Mouse (Mus musculus) CH12.LX (cell line): Measurements from ENCODE around the gene Cyp39a1. TPM values are rescaled to one million over a fixed set of nuclear protein-coding genes. Genes with fewer than 3 reads are reported as not detected.

Source experiments
- DNase-seq: peaks from one replicate; pipeline ENCODE4 v3.0.0-alpha.2; 2013; ENCODE audit errors: extremely low read depth
- H3K27ac ChIP-seq: 2 replicates; pipeline ENCODE4 v1.5.1; 2012; ENCODE audit warnings: low read depth, mild to moderate bottlenecking, control low read depth, moderate library complexity; ENCODE audit not compliant: insufficient read depth
- H3K27me3 ChIP-seq: replicated peaks from 2 replicates; pipeline ENCODE3; 2012; ENCODE audit warnings: inconsistent platforms
- H3K36me3 ChIP-seq, 2 experiments: replicated peaks in 1 of 2; 2 replicates each; pipeline versions ENCODE3 to v1.6.1; 2012; ENCODE audit warnings: inconsistent platforms in 1 of 2, low read length in 1 of 2, mild to moderate bottlenecking in 1 of 2, mixed read lengths in 1 of 2, moderate library complexity in 1 of 2; ENCODE audit not compliant: control insufficient read depth in 1 of 2, insufficient read depth in 1 of 2
- H3K4me1 ChIP-seq, 2 experiments: 2 replicates each; pipeline ENCODE4 v1.6.1; 2012; ENCODE audit warnings: inconsistent platforms in 1 of 2, moderate library complexity in 1 of 2; ENCODE audit not compliant: insufficient read depth in 2 of 2, control insufficient read depth in 1 of 2
- H3K4me2 ChIP-seq: 2 replicates; pipeline ENCODE4 v1.6.1; 2012; ENCODE audit warnings: low read depth, mild to moderate bottlenecking, control low read depth; ENCODE audit not compliant: poor library complexity, insufficient read depth, severe bottlenecking
- H3K4me3 ChIP-seq, 3 experiments: fragments of 150-350 bp in 1 of 3; sonication (generic) in 1 of 3; replicated peaks in 1 of 3; 2 replicates each; pipeline versions ENCODE3 to v1.5.1; 2011 to 2012; ENCODE audit warnings: low read depth in 2 of 3, low read length in 2 of 3, mild to moderate bottlenecking in 2 of 3, moderate library complexity in 2 of 3, control low read depth in 1 of 3, improper control_type of control experiment in 1 of 3, inconsistent platforms in 1 of 3, mixed read lengths in 1 of 3; ENCODE audit not compliant: poor library complexity in 1 of 3
- H3K79me2 ChIP-seq: replicated peaks from 2 replicates; pipeline ENCODE4 v1.6.1; 2012; ENCODE audit warnings: mild to moderate bottlenecking, moderate library complexity; ENCODE audit not compliant: control insufficient read depth, poor library complexity, insufficient read depth, severe bottlenecking; ENCODE audit errors: extremely low read depth
- H3K9ac ChIP-seq: 2 replicates; pipeline ENCODE4 v1.6.1; 2012; ENCODE audit warnings: low read depth, mild to moderate bottlenecking, control low read depth, moderate library complexity; ENCODE audit not compliant: insufficient read depth
- H3K9me3 ChIP-seq: replicated peaks from 2 replicates; pipeline ENCODE3; 2012; ENCODE audit warnings: low read length, inconsistent platforms, mixed read lengths
- CHD1 ChIP-seq: IDR thresholded peaks from 2 replicates; pipeline ENCODE4 v1.6.1; 2012; ENCODE audit warnings: low read depth, low read length, improper control_type of control experiment, inconsistent platforms
- CTCF ChIP-seq, 2 experiments: IDR thresholded peaks in 1 of 2; conservative IDR thresholded peaks in 1 of 2; 2 replicates each; pipeline ENCODE4 v1.5.1; 2011 to 2012; ENCODE audit warnings: low read depth in 2 of 2, low read length in 2 of 2, improper control_type of control experiment in 1 of 2, inconsistent platforms in 1 of 2, mild to moderate bottlenecking in 1 of 2, moderate library complexity in 1 of 2
- E2F4 ChIP-seq: IDR thresholded peaks from 2 replicates; pipeline ENCODE4 v1.6.1; 2011; ENCODE audit warnings: low read depth, low read length, improper control_type of control experiment; ENCODE audit not compliant: insufficient replicate concordance
- GABPA ChIP-seq: IDR thresholded peaks from 2 replicates; pipeline ENCODE4 v1.6.1; 2012; ENCODE audit warnings: low read depth, low read length, improper control_type of control experiment, inconsistent platforms; ENCODE audit not compliant: insufficient replicate concordance
- MAX ChIP-seq: IDR thresholded peaks from 2 replicates; pipeline ENCODE4 v1.6.1; 2011; ENCODE audit warnings: low read length, improper control_type of control experiment
- NELFE ChIP-seq: IDR thresholded peaks from 2 replicates; pipeline ENCODE4 v1.6.1; 2011; ENCODE audit warnings: low read depth, low read length, improper control_type of control experiment
- NRF1 ChIP-seq: IDR thresholded peaks from 2 replicates; pipeline ENCODE4 v1.6.1; 2014; ENCODE audit warnings: low read depth, mild to moderate bottlenecking, inconsistent platforms, low read length, improper control_type of control experiment, moderate library complexity
- POLR2AphosphoS2 ChIP-seq: IDR thresholded peaks from 2 replicates; pipeline ENCODE4 v1.6.1; 2011; ENCODE audit warnings: low read depth, low read length, improper control_type of control experiment
- SIN3A ChIP-seq: IDR thresholded peaks from 2 replicates; pipeline ENCODE4 v1.6.1; 2012; ENCODE audit warnings: low read length, improper control_type of control experiment, inconsistent platforms
- TBP ChIP-seq: conservative IDR thresholded peaks from 2 replicates; pipeline ENCODE4 v1.6.1; 2011; ENCODE audit warnings: low read depth, low read length, improper control_type of control experiment
- TCF12 ChIP-seq: IDR thresholded peaks from 2 replicates; pipeline ENCODE4 v1.6.1; 2014; ENCODE audit warnings: low read depth, mild to moderate bottlenecking, inconsistent platforms, low read length, improper control_type of control experiment
- ZC3H11A ChIP-seq: IDR thresholded peaks from 2 replicates; pipeline ENCODE4 v1.6.1; 2012; ENCODE audit warnings: low read depth, mild to moderate bottlenecking, inconsistent platforms, low read length, improper control_type of control experiment
- ZKSCAN1 ChIP-seq: IDR thresholded peaks from 2 replicates; pipeline ENCODE4 v1.6.1; 2012; ENCODE audit warnings: low read depth, inconsistent platforms, low read length, improper control_type of control experiment, borderline replicate concordance
- ZMIZ1 ChIP-seq: IDR thresholded peaks from 2 replicates; pipeline ENCODE4 v1.6.1; 2012; ENCODE audit warnings: low read depth, mild to moderate bottlenecking, inconsistent platforms, low read length, improper control_type of control experiment
- dilution Hi-C: fragments of 300-500 bp; cut with MboI; formaldehyde crosslinking; loops from 2 replicates; pipeline ENCODE4 v1.14.3; 2020; ENCODE audit warnings: low sequenced_read_pairs; ENCODE audit not compliant: extremely low pct_unique_long_range_greater_than_20kb, extremely low pct_ligation_motif_present
- in situ Hi-C: fragments of 300-500 bp; cut with MboI; formaldehyde crosslinking; loops from 3 replicates; pipeline ENCODE4 v1.14.3; 2019; ENCODE audit warnings: low sequenced_read_pairs, low pct_ligation_motif_present, low pct_unique_long_range_greater_than_20kb, mixed read lengths
- polyA plus RNA-seq: library from polyadenylated mRNA; unstranded; fragments of >175 nt; gene quantifications from 2 replicates; pipeline ENCODE4 v1.2.1, GENCODE M21; 2012; ENCODE audit warnings: low read depth; ENCODE audit not compliant: insufficient read length
- total RNA-seq, 2 experiments: library from RNA; depleted of rRNA; stranded (reverse); fragments of 300-350 nt in 1 of 2; fragments of >200 nt in 1 of 2; gene quantifications; 2 replicates each; pipeline ENCODE4 v1.2.3; 2012 to 2014

The Cyp39a1 gene
- total and polyA plus RNA-seq, 3 experiments, result 0.04 to 0.43 (median 0.16) TPM

GRCm38 (mm10) chr17:43645136-43645535 lies 22.1 kb upstream of the Cyp39a1 start:
- DNase-seq, result peak; percentile 6
- no peak overlapping the region for H3K27ac ChIP-seq
- dilution Hi-C loops, result no loop called here
- in situ Hi-C loops, result no loop called here
- H3K36me3 ChIP-seq, result no peaks in the 10 kb centered on the region
- no peak overlapping the region for H3K4me3 ChIP-seq
- H3K4me1 ChIP-seq, result no peaks in the 10 kb centered on the region
- no peak overlapping the region for H3K9ac ChIP-seq
- H3K79me2 ChIP-seq, result no peaks in the 10 kb centered on the region
- TF ChIP-seq NELFE (no peak), ZC3H11A (no peak), GABPA (no peak), ZMIZ1 (no peak), CHD1 (no peak), POLR2AphosphoS2 (no peak), TCF12 (no peak)
- H3K27me3 ChIP-seq, result no peaks in the 10 kb centered on the region
- peaks cover 38% of the 10 kb centered on the region for H3K9me3 ChIP-seq
- H3K4me2 ChIP-seq, result no peak overlapping the region

- no peaks in the 10 kb centered on the region for H3K36me3 ChIP-seq
- no peak overlapping the region for H3K27ac ChIP-seq
- no peaks in the 10 kb centered on the region for H3K27me3 ChIP-seq
- no peak for TF ChIP-seq NRF1
- no peaks in the 10 kb centered on the region for H3K4me1 ChIP-seq
- no peak for DNase-seq
- H3K4me2 ChIP-seq, result no peak overlapping the region
- H3K9ac ChIP-seq, result no peak overlapping the region
- H3K4me3 ChIP-seq, result no peak overlapping the region
- H3K79me2 ChIP-seq, result no peaks in the 10 kb centered on the region
- in situ Hi-C loops (no loop called here), dilution Hi-C loops (no loop called here)
- peaks cover 45% of the 10 kb centered on the region for H3K9me3 ChIP-seq
Observed at GRCm38 (mm10) chr17:43646925-43647324, 20.3 kb upstream of the Cyp39a1 start.

- Histone ChIP-seq H3K27ac (no peak overlapping the region), H3K4me1 (no peaks in the 10 kb centered on the region), H3K36me3 (no peaks in the 10 kb centered on the region), H3K9ac (no peak overlapping the region), H3K4me3 (no peak overlapping the region)
- DNase-seq, result peak; percentile 26
- dilution Hi-C loops, result no loop called here
- TF ChIP-seq ZKSCAN1, result no peak
- TF ChIP-seq SIN3A, result no peak
- no peak for TF ChIP-seq E2F4
- no peak for TF ChIP-seq TBP
- 0 out of 4 replicates have a peak, but pooled peaks of 1 of the 2 experiments have one; percentile 10 for TF ChIP-seq CTCF (conservative IDR thresholded peaks at IDR 0.05 in 1 of 2, IDR thresholded peaks at IDR 0.05 in 1 of 2; ENCODE audit: low read depth in 2 of 2, low read length in 2 of 2)
- no peak for TF ChIP-seq NELFE
- no peak for TF ChIP-seq MAX
- TF ChIP-seq NRF1, result no peak
- TF ChIP-seq, all 38 proteins: peak for 1
- in situ Hi-C loops, result no loop called here
- Histone ChIP-seq H3K9me3 (peaks cover 40% of the 10 kb centered on the region), H3K79me2 (no peaks in the 10 kb centered on the region), H3K4me2 (no peak overlapping the region), H3K27me3 (no peaks in the 10 kb centered on the region)
Observed at GRCm38 (mm10) chr17:43649641-43650436, 17.4 kb upstream of the Cyp39a1 start.
